Mouse (Mus musculus): ENCODE measurements around the gene Ctla4.
A peak's percentile ranks its signal among the peaks of the same experiment; 100 is the strongest.

Gene Ctla4

GRCm38 (mm10) chr1:60961080-60961479, 74.3 kb downstream of the Ctla4 start:
- peak; percentile 64 to 72 for DNase-seq (ENCODE audit: low spot score in 2 of 2)

- no peak for DNase-seq (ENCODE audit: low spot score in 2 of 2)
Observed at GRCm38 (mm10) chr1:60962095-60962494, 75.3 kb downstream of the Ctla4 start.
